Mouse (Mus musculus) adrenal gland, adult 2 months (tissue): ENCODE measurements around the gene Cacnb4. TPM values are rescaled to one million over a fixed set of nuclear protein-coding genes. Genes with fewer than 3 reads are reported as not detected.

Experiments
- DNase-seq: peaks from one replicate; pipeline ENCODE4 v3.0.0; 2021
- polyA plus RNA-seq: library from polyadenylated mRNA; depleted of rRNA; stranded (reverse); fragments of >200 nt; gene quantifications from 2 replicates; pipeline ENCODE4 v1.2.3, GENCODE M21; 2012
- total RNA-seq, 2 experiments: library from RNA; stranded (reverse); gene quantifications; 2 replicates each; pipeline ENCODE4 v1.2.3; 2021

Cacnb4 gene
- total and polyA plus RNA-seq, 3 experiments, result 0.20 to 0.28 TPM; not detected in 1

DNA sequence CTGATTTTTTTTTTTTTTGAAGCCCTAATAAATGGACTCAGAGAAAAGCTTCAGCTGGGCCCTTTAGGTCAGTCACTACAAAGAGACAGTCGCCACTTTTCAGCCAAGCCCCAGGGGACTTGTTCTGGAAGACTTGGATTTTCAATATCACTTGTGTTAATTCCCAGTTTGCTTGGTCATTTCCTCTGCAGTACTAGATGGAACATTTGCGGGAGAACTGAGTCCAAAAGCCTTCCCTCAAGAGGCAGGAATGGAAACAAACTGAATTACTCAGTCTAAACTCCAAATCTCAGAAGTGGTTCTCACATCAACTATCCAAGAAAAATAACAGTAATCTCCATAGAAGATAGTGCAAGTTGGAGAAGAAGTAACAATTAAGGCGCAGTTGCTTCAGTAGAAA lies 109.2 kb downstream of the Cacnb4 start:
- no peak for DNase-seq

DNA sequence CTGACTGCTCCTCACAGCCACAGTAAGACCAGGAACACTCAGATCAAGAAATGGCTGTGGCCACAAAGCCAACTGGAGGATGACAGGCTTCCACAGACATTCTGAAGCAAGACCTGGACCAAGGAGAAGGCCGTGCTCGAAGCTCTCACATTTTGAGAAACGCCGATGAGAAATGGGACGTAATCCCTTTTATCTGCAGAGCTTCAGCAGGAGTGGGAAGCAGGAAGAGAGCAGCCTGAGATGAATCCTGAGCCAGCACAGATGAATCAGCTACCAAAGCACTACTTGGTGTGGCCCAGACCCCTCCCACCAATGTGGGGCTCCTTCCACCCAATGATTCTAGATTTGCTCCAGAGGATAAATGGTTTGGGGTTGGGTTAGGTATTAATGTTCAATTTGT lies 113.4 kb downstream of the Cacnb4 start:
- no peak for DNase-seq

DNA sequence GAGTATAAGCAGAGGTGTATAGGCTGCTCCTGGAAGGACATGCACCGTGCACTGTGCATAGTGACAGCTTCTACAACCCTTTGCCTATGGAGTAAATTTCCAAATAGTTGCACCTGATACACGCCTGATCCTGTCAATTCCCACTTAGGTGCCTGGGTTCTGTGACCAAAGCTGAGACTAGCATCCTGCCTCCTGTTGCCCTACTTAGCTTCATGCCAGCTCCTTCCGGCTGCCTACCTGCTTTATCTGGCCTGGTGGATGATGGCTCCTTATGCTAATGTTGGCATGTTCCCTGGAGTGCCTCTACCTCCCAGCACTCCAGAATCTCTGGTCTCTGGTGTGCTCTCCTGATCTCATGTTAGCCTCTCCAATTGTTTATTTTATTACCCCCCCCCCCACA lies 114.3 kb downstream of the Cacnb4 start:
- no peak for DNase-seq

DNA sequence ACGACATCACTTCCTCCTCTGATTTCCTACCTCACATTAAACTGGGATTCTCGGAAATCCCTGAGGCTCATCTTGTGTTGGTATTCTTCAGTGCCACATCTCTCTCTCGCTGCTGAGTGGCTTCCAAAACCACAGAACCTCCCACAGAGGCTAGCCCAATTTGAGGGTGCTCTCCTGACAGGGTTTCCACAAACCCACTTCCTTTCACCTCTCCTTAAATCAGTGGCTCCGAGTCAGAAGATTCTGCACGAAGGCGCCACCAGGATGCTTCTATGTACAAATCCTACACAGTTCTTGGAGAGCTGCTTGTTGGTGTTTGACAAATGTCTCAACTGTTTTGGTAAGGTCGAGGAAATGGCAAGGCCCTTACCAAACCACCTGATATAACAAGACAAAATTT lies 115.5 kb downstream of the Cacnb4 start:
- no peak for DNase-seq

- DNase-seq, result no peak
Observed at GRCm38 (mm10) chr2:52560266-52560665, 116.4 kb downstream of the Cacnb4 start.

- no peak for DNase-seq
Observed at GRCm38 (mm10) chr2:52558411-52558810, 118.2 kb downstream of the Cacnb4 start.

- no peak for DNase-seq
Observed at GRCm38 (mm10) chr2:52557503-52558275, 118.9 kb downstream of the Cacnb4 start.

- DNase-seq, result no peak
Observed at GRCm38 (mm10) chr2:52556961-52557326, 119.7 kb downstream of the Cacnb4 start.

- no peak for DNase-seq
Observed at GRCm38 (mm10) chr2:52556298-52556960, 120.2 kb downstream of the Cacnb4 start.

- DNase-seq, result no peak
Observed at GRCm38 (mm10) chr2:52548401-52548800, 128.2 kb downstream of the Cacnb4 start.

GRCm38 (mm10) chr2:52547331-52547730 lies 129.3 kb downstream of the Cacnb4 start:
- DNase-seq, result no peak

DNA sequence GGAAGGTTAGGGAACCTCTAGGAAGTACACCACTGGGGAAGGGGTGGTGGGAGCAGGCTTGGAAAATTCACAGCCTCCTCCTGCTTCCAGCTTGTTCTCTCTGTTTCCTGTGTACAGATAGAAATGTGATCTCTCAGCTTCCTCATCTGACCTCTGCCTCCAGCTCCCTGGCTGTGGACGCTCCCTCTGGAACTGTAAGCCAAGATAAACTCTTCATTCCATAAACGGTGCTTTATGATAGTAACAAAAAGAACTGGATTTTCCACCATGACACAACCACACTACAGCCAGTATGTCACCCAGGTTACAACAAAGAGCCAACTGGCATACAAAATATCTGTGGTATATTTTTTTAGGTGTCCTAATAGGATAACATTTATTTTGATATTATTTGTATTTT lies 132.1 kb downstream of the Cacnb4 start:
- DNase-seq, result no peak

GRCm38 (mm10) chr2:52541068-52541467 lies 135.6 kb downstream of the Cacnb4 start:
- DNase-seq, result no peak

- no peak for DNase-seq
Observed at GRCm38 (mm10) chr2:52539318-52539717, 137.3 kb downstream of the Cacnb4 start.

DNA sequence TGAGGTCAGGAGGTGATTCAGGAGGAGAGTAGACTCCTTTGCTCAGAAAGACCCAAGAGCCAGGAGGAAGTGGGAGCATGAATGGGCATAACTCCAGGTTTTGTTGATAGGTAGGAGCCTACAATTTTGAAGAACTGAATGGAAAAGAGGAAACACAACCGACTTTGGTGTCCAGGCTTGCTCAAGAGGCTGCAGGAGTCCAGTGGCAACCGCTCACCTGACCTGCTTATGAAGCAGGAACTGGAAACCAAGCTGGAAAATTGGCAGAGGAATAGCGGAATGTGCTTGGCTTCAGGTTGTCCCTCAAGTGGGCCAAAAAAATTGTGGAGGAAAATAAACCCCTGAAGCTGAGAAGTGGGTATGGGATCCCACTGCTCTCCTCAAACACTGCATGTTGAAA lies 139.0 kb downstream of the Cacnb4 start:
- DNase-seq, result no peak

GRCm38 (mm10) chr2:52537155-52537554 lies 139.5 kb downstream of the Cacnb4 start:
- DNase-seq, result no peak

- DNase-seq, result no peak
Observed at GRCm38 (mm10) chr2:52536511-52536910, 140.1 kb downstream of the Cacnb4 start.

- DNase-seq, result no peak
Observed at GRCm38 (mm10) chr2:52533696-52534095, 142.9 kb downstream of the Cacnb4 start.

- DNase-seq, result no peak
Observed at GRCm38 (mm10) chr2:52530521-52530920, 146.1 kb downstream of the Cacnb4 start.

GRCm38 (mm10) chr2:52529245-52529644 lies 147.4 kb downstream of the Cacnb4 start:
- DNase-seq, result no peak

DNA sequence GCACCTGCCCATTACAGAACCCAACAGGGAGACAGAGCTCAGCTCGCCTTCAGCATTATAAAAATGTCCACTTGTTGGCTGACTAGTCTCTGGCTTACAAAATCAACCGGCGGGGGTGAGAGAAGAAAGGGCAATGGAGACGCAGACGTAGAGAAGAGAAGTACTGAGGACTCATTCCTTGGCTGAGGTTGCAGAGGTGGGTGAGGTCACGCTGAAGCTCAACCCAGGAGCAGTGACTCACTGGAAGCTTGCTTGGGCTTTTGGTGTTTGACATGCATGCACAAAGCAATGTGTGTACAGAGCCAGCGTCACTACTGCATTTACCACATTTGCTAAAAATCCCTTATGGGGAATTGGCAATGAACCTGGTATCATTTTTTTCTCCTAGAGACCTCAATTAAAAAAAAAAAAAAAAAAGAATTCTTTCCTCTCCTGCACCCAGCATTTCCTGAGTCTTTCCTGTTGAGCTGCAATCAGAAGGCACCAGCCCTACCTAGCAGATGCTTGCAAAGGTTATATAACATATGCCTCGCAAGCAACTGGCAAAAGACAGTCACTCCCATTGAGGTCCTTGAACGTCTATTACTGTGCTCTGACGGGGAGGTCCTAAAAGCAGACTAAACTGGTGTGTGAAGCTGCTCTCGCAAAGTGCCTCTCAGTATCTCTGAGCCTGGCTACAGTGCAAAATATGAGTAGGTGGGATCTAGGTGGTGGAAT lies 150.6 kb downstream of the Cacnb4 start:
- DNase-seq, result peak; percentile 29

GRCm38 (mm10) chr2:52523056-52523715 lies 153.4 kb downstream of the Cacnb4 start:
- no peak for DNase-seq

GRCm38 (mm10) chr2:52521012-52521411 lies 155.6 kb downstream of the Cacnb4 start:
- no peak for DNase-seq
